Mouse (Mus musculus) kidney, embryonic 15.5 days (tissue): ENCODE results near the gene Gm49387. TPM values are rescaled to one million over a fixed set of nuclear protein-coding genes. Genes with fewer than 3 reads are reported as not detected.
A peak's percentile ranks its signal among the peaks of the same experiment; 100 is the strongest.

Experiments
- ATAC-seq: fragments of 200-750 bp; cut with Nextera tagmentation; replicated peaks from 2 replicates; pipeline ENCODE4 v1.8.0; 2017; ENCODE audit warnings: moderate TSS enrichment; ENCODE audit not compliant: low FRiP score
- H3K27ac ChIP-seq: fragments of 300-500 bp; sonication (generic); 2 replicates; pipeline ENCODE4 v1.5.1; 2015; ENCODE audit warnings: mild to moderate bottlenecking, inconsistent platforms
- H3K27me3 ChIP-seq: fragments of 300-500 bp; sonication (generic); 2 replicates; pipeline ENCODE4 v1.6.1; 2015; ENCODE audit warnings: inconsistent platforms
- H3K36me3 ChIP-seq: fragments of 300-500 bp; sonication (generic); 2 replicates; pipeline ENCODE4 v1.6.1; 2015; ENCODE audit warnings: inconsistent platforms
- H3K4me1 ChIP-seq: fragments of 300-500 bp; sonication (generic); 2 replicates; pipeline ENCODE4 v1.6.1; 2015; ENCODE audit warnings: inconsistent platforms
- H3K4me2 ChIP-seq: fragments of 300-500 bp; sonication (generic); 2 replicates; pipeline ENCODE4 v1.6.1; 2015; ENCODE audit warnings: moderate library complexity, mild to moderate bottlenecking, inconsistent platforms
- H3K4me3 ChIP-seq: fragments of 300-500 bp; sonication (generic); replicated peaks from 2 replicates; pipeline ENCODE4 v1.5.1; 2015; ENCODE audit warnings: mild to moderate bottlenecking, inconsistent platforms
- H3K9ac ChIP-seq: fragments of 300-500 bp; sonication (generic); 2 replicates; pipeline ENCODE4 v1.6.1; 2015; ENCODE audit warnings: mild to moderate bottlenecking, inconsistent platforms
- H3K9me3 ChIP-seq: fragments of 300-500 bp; sonication (generic); replicated peaks from 2 replicates; pipeline ENCODE4 v1.6.1; 2016; ENCODE audit warnings: inconsistent platforms
- WGBS: fragments of 180-500 bp; shearing (Covaris S2); methylation state at CpG from one replicate; pipeline ENCODE4 v1.1.7; 2015; ENCODE audit warnings: mixed read lengths; 5-methylcytosine and 5-hydroxymethylcytosine counted together
- polyA plus RNA-seq: library from polyadenylated mRNA; unstranded; fragments of >200 nt; fragmentation: Nextera tagmentation; extraction: Ambion mirVana; gene quantifications from 2 replicates; pipeline ENCODE4 v1.2.1, GENCODE M21; 2015

Gm49387 gene
- polyA plus RNA-seq, 1 experiment from 2014 or later, result 3.2 TPM

- Histone ChIP-seq H3K9ac (0 out of 2 replicates have a peak overlapping the region, but pooled peaks have one; percentile 0), H3K4me1 (peaks cover 77% of the 10 kb centered on the region), H3K27ac (peak overlapping the region; percentile 98), H3K9me3 (no peaks in the 10 kb centered on the region), H3K27me3 (no peaks in the 10 kb centered on the region), H3K36me3 (no peaks in the 10 kb centered on the region), H3K4me2 (no peak overlapping the region), H3K4me3 (no peak overlapping the region)
- ATAC-seq, result no peak
- WGBS, result 32% methylated on average over 10 of the region's 10 CpGs
Measured at GRCm38 (mm10) chr14:31659501-31660181, 19.0 kb upstream of the Gm49387 start.

- peaks cover 64% of the 10 kb centered on the region for H3K4me1 ChIP-seq
- no peak overlapping the region for H3K4me2 ChIP-seq
- H3K36me3 ChIP-seq, result no peaks in the 10 kb centered on the region
- H3K4me3 ChIP-seq, result no peak overlapping the region
- H3K27me3 ChIP-seq, result no peaks in the 10 kb centered on the region
- H3K9ac ChIP-seq, result no peak overlapping the region
- 89% methylated on average over 8 of the region's 8 CpGs for WGBS
- H3K27ac ChIP-seq, result no peak overlapping the region; the same call in 1 of the 2 replicates
- H3K9me3 ChIP-seq, result no peaks in the 10 kb centered on the region
- ATAC-seq, result no peak
Measured at GRCm38 (mm10) chr14:31658126-31658680, 17.5 kb upstream of the Gm49387 start.

GRCm38 (mm10) chr14:31656857-31657645, 16.4 kb upstream of the Gm49387 start:
- Histone ChIP-seq H3K4me2 (no peak overlapping the region), H3K27ac (no peak overlapping the region), H3K27me3 (no peaks in the 10 kb centered on the region), H3K4me3 (no peak overlapping the region), H3K36me3 (no peaks in the 10 kb centered on the region), H3K9me3 (no peaks in the 10 kb centered on the region), H3K4me1 (peaks cover 55% of the 10 kb centered on the region), H3K9ac (no peak overlapping the region)
- 0 out of 2 replicates have a peak, but pooled peaks have one; percentile 22 for ATAC-seq
- 38% methylated on average over 5 of the region's 5 CpGs for WGBS

GRCm38 (mm10) chr14:31656386-31656785, 15.7 kb upstream of the Gm49387 start:
- Histone ChIP-seq H3K4me2 (no peak overlapping the region), H3K9me3 (no peaks in the 10 kb centered on the region), H3K4me3 (no peak overlapping the region), H3K27ac (no peak overlapping the region), H3K36me3 (no peaks in the 10 kb centered on the region), H3K4me1 (peaks cover 51% of the 10 kb centered on the region), H3K9ac (no peak overlapping the region), H3K27me3 (no peaks in the 10 kb centered on the region)
- 77% methylated on average over 7 of the region's 7 CpGs for WGBS
- no peak for ATAC-seq

GRCm38 (mm10) chr14:31655406-31655805, 14.7 kb upstream of the Gm49387 start:
- no peaks in the 10 kb centered on the region for H3K36me3 ChIP-seq
- no peak overlapping the region for H3K4me2 ChIP-seq
- no peaks in the 10 kb centered on the region for H3K27me3 ChIP-seq
- H3K4me1 ChIP-seq, result peaks cover 47% of the 10 kb centered on the region
- no peaks in the 10 kb centered on the region for H3K9me3 ChIP-seq
- WGBS, result 85% methylated on average over 14 of the region's 14 CpGs
- no peak overlapping the region for H3K9ac ChIP-seq
- ATAC-seq, result no peak
- H3K27ac ChIP-seq, result no peak overlapping the region
- H3K4me3 ChIP-seq, result no peak overlapping the region

GRCm38 (mm10) chr14:31654816-31655215, 14.1 kb upstream of the Gm49387 start:
- H3K9ac ChIP-seq, result no peak overlapping the region
- WGBS, result 86% methylated on average over 5 of the region's 5 CpGs
- no peaks in the 10 kb centered on the region for H3K36me3 ChIP-seq
- no peak overlapping the region for H3K4me2 ChIP-seq
- no peaks in the 10 kb centered on the region for H3K27me3 ChIP-seq
- no peak overlapping the region for H3K4me3 ChIP-seq
- peaks cover 41% of the 10 kb centered on the region for H3K4me1 ChIP-seq
- H3K9me3 ChIP-seq, result no peaks in the 10 kb centered on the region
- no peak for ATAC-seq
- no peak overlapping the region for H3K27ac ChIP-seq

- no peak overlapping the region for H3K9ac ChIP-seq
- H3K36me3 ChIP-seq, result no peaks in the 10 kb centered on the region
- H3K4me2 ChIP-seq, result no peak overlapping the region
- no peak overlapping the region for H3K4me3 ChIP-seq
- no peak overlapping the region for H3K27ac ChIP-seq
- no peaks in the 10 kb centered on the region for H3K27me3 ChIP-seq
- 79% methylated on average over 14 of the region's 14 CpGs for WGBS
- H3K4me1 ChIP-seq, result peaks cover 26% of the 10 kb centered on the region
- ATAC-seq, result no peak
- no peaks in the 10 kb centered on the region for H3K9me3 ChIP-seq
Measured at GRCm38 (mm10) chr14:31653101-31653875, 12.6 kb upstream of the Gm49387 start.

GRCm38 (mm10) chr14:31652624-31653023, 11.9 kb upstream of the Gm49387 start:
- Histone ChIP-seq H3K27ac (no peak overlapping the region), H3K4me2 (no peak overlapping the region), H3K9me3 (no peaks in the 10 kb centered on the region), H3K4me1 (peaks cover 19% of the 10 kb centered on the region), H3K4me3 (no peak overlapping the region), H3K36me3 (no peaks in the 10 kb centered on the region), H3K27me3 (no peaks in the 10 kb centered on the region), H3K9ac (no peak overlapping the region)
- WGBS, result 83% methylated on average over 1 of the region's 1 CpGs
- no peak for ATAC-seq

GRCm38 (mm10) chr14:31652106-31652505, 11.4 kb upstream of the Gm49387 start:
- WGBS, result 44% methylated on average over 5 of the region's 5 CpGs
- no peak for ATAC-seq
- no peak overlapping the region for H3K4me2 ChIP-seq
- H3K36me3 ChIP-seq, result no peaks in the 10 kb centered on the region
- no peak overlapping the region for H3K4me3 ChIP-seq
- H3K9ac ChIP-seq, result no peak overlapping the region
- no peaks in the 10 kb centered on the region for H3K27me3 ChIP-seq
- no peaks in the 10 kb centered on the region for H3K9me3 ChIP-seq
- H3K4me1 ChIP-seq, result peaks cover 15% of the 10 kb centered on the region
- H3K27ac ChIP-seq, result no peak overlapping the region

GRCm38 (mm10) chr14:31651206-31651605, 10.5 kb upstream of the Gm49387 start:
- Histone ChIP-seq H3K4me1 (peaks cover 13% of the 10 kb centered on the region), H3K9me3 (no peaks in the 10 kb centered on the region), H3K4me2 (no peak overlapping the region), H3K27me3 (no peaks in the 10 kb centered on the region), H3K9ac (no peak overlapping the region), H3K36me3 (no peaks in the 10 kb centered on the region), H3K27ac (no peak overlapping the region), H3K4me3 (no peak overlapping the region)
- 60% methylated on average over 7 of the region's 7 CpGs for WGBS
- peak; percentile 40; the same call in 1 of the 2 replicates for ATAC-seq

GRCm38 (mm10) chr14:31650347-31650746, 9.7 kb upstream of the Gm49387 start:
- Histone ChIP-seq H3K27ac (no peak overlapping the region), H3K9ac (no peak overlapping the region), H3K27me3 (no peaks in the 10 kb centered on the region), H3K36me3 (no peaks in the 10 kb centered on the region), H3K4me3 (no peak overlapping the region), H3K9me3 (no peaks in the 10 kb centered on the region), H3K4me2 (no peak overlapping the region), H3K4me1 (peaks cover 13% of the 10 kb centered on the region)
- WGBS, result 95% methylated on average over 3 of the region's 3 CpGs
- ATAC-seq, result no peak
